Mouse (Mus musculus) embryonic facial prominence, embryonic 11.5 days (tissue): ENCODE results near the gene Mdm2. TPM values are rescaled to one million over a fixed set of nuclear protein-coding genes. Genes with fewer than 3 reads are reported as not detected.

Experiments used
- ATAC-seq: fragments of 200-750 bp; cut with Nextera tagmentation; replicated peaks from 2 replicates; pipeline ENCODE4 v1.8.0; 2017; ENCODE audit warnings: low read depth; ENCODE audit not compliant: insufficient number of reproducible peaks, low FRiP score, low TSS enrichment
- DNase-seq: peaks from one replicate; pipeline ENCODE4 v3.0.0-alpha.2; 2015; ENCODE audit warnings: low spot score
- H3K27ac ChIP-seq: fragments of 300-500 bp; sonication (generic); replicated peaks from 2 replicates; pipeline ENCODE4 v1.5.1; 2014; ENCODE audit warnings: mild to moderate bottlenecking, low read depth, low read length, control low read depth
- H3K27me3 ChIP-seq: fragments of 300-500 bp; sonication (generic); 2 replicates; pipeline ENCODE4 v1.6.1; 2014; ENCODE audit warnings: mild to moderate bottlenecking, low read length, moderate library complexity, mixed read lengths; ENCODE audit not compliant: control insufficient read depth, insufficient read depth
- H3K36me3 ChIP-seq: fragments of 300-500 bp; sonication (generic); replicated peaks from 2 replicates; pipeline ENCODE4 v1.6.1; 2014; ENCODE audit warnings: low read depth, mild to moderate bottlenecking, low read length, moderate library complexity, mixed read lengths; ENCODE audit not compliant: control insufficient read depth, insufficient read depth
- H3K4me1 ChIP-seq: fragments of 300-500 bp; sonication (generic); 2 replicates; pipeline ENCODE4 v1.6.1; 2014; ENCODE audit warnings: low read length, mixed read lengths; ENCODE audit not compliant: control insufficient read depth, insufficient read depth
- H3K4me2 ChIP-seq: fragments of 300-500 bp; sonication (generic); 2 replicates; pipeline ENCODE4 v1.6.1; 2014; ENCODE audit warnings: low read depth, mild to moderate bottlenecking, control low read depth, low read length, moderate library complexity
- H3K4me3 ChIP-seq: fragments of 300-500 bp; sonication (generic); 2 replicates; pipeline ENCODE4 v1.5.1; 2014; ENCODE audit warnings: low read depth, low read length, control low read depth
- H3K9ac ChIP-seq: fragments of 300-500 bp; sonication (generic); replicated peaks from 2 replicates; pipeline ENCODE4 v1.6.1; 2014; ENCODE audit warnings: mild to moderate bottlenecking, control low read depth, low read length
- H3K9me3 ChIP-seq: fragments of 300-500 bp; sonication (generic); replicated peaks from 2 replicates; pipeline ENCODE4 v1.6.1; 2016; ENCODE audit warnings: mild to moderate bottlenecking, low read length, inconsistent platforms, mixed read lengths; ENCODE audit not compliant: control insufficient read depth
- WGBS: fragments of 180-500 bp; shearing (Covaris S2); extraction: QIAGEN DNeasy Blood & Tissue Kit; methylation state at CpG from one replicate; pipeline ENCODE4 v1.1.7; 2014; 5-methylcytosine and 5-hydroxymethylcytosine counted together
- polyA plus RNA-seq: library from polyadenylated mRNA; unstranded; fragments of >200 nt; fragmentation: Nextera tagmentation; extraction: Ambion mirVana; gene quantifications from 2 replicates; pipeline ENCODE4 v1.2.1, GENCODE M21; 2014

The Mdm2 gene
- polyA plus RNA-seq, 1 experiment from 2014 or later = 47.7 TPM

GRCm38 (mm10) chr10:117728574-117728973 lies 18.0 kb upstream of the Mdm2 start:
- no peak for DNase-seq
- H3K27ac ChIP-seq = no peak overlapping the region
- H3K27me3 ChIP-seq = no peaks in the 10 kb centered on the region
- H3K4me1 ChIP-seq = no peaks in the 10 kb centered on the region
- H3K9me3 ChIP-seq = no peaks in the 10 kb centered on the region
- no peaks in the 10 kb centered on the region for H3K36me3 ChIP-seq
- ATAC-seq = no peak
- H3K4me3 ChIP-seq = no peak overlapping the region
- no peak overlapping the region for H3K9ac ChIP-seq
- no peak overlapping the region for H3K4me2 ChIP-seq
- 81% methylated on average over 5 of the region's 5 CpGs for WGBS

- H3K27ac ChIP-seq = no peak overlapping the region
- no peak overlapping the region for H3K9ac ChIP-seq
- no peaks in the 10 kb centered on the region for H3K4me1 ChIP-seq
- H3K27me3 ChIP-seq = no peaks in the 10 kb centered on the region
- ATAC-seq = no peak
- no peak overlapping the region for H3K4me2 ChIP-seq
- WGBS = 83% methylated on average over 9 of the region's 9 CpGs
- no peak for DNase-seq
- H3K36me3 ChIP-seq = no peaks in the 10 kb centered on the region
- no peaks in the 10 kb centered on the region for H3K9me3 ChIP-seq
- no peak overlapping the region for H3K4me3 ChIP-seq
These were observed 17.1 kb upstream of the Mdm2 start for GRCm38 (mm10) chr10:117727518-117728110.

- H3K9ac ChIP-seq = no peak overlapping the region
- no peak for ATAC-seq
- H3K27me3 ChIP-seq = no peaks in the 10 kb centered on the region
- no peaks in the 10 kb centered on the region for H3K36me3 ChIP-seq
- no peaks in the 10 kb centered on the region for H3K9me3 ChIP-seq
- 96% methylated on average over 4 of the region's 4 CpGs for WGBS
- H3K4me2 ChIP-seq = no peak overlapping the region
- no peak overlapping the region for H3K27ac ChIP-seq
- no peak for DNase-seq
- no peak overlapping the region for H3K4me3 ChIP-seq
- no peaks in the 10 kb centered on the region for H3K4me1 ChIP-seq
These were observed 16.4 kb upstream of the Mdm2 start for GRCm38 (mm10) chr10:117726888-117727385.

GRCm38 (mm10) chr10:117726350-117726749 lies 15.8 kb upstream of the Mdm2 start:
- Histone ChIP-seq H3K27me3 (no peaks in the 10 kb centered on the region), H3K9ac (no peak overlapping the region), H3K4me3 (no peak overlapping the region), H3K4me1 (no peaks in the 10 kb centered on the region), H3K9me3 (no peaks in the 10 kb centered on the region), H3K4me2 (no peak overlapping the region), H3K27ac (no peak overlapping the region), H3K36me3 (no peaks in the 10 kb centered on the region)
- ATAC-seq = no peak
- no peak for DNase-seq
- 93% methylated on average over 4 of the region's 4 CpGs for WGBS

- no peaks in the 10 kb centered on the region for H3K4me1 ChIP-seq
- 73% methylated on average over 7 of the region's 7 CpGs for WGBS
- ATAC-seq (no peak), DNase-seq (no peak)
- no peak overlapping the region for H3K4me3 ChIP-seq
- no peak overlapping the region for H3K9ac ChIP-seq
- no peak overlapping the region for H3K27ac ChIP-seq
- no peaks in the 10 kb centered on the region for H3K9me3 ChIP-seq
- H3K4me2 ChIP-seq = no peak overlapping the region
- no peaks in the 10 kb centered on the region for H3K36me3 ChIP-seq
- no peaks in the 10 kb centered on the region for H3K27me3 ChIP-seq
These were observed 15.1 kb upstream of the Mdm2 start for GRCm38 (mm10) chr10:117725671-117726070.

- Histone ChIP-seq H3K4me2 (no peak overlapping the region), H3K36me3 (no peaks in the 10 kb centered on the region), H3K27ac (no peak overlapping the region), H3K4me3 (no peak overlapping the region), H3K9me3 (no peaks in the 10 kb centered on the region), H3K4me1 (no peaks in the 10 kb centered on the region), H3K27me3 (no peaks in the 10 kb centered on the region), H3K9ac (no peak overlapping the region)
- DNase-seq (no peak), ATAC-seq (no peak)
- WGBS = 90% methylated on average over 3 of the region's 3 CpGs
These were observed 14.3 kb upstream of the Mdm2 start for GRCm38 (mm10) chr10:117724804-117725361.

GRCm38 (mm10) chr10:117724136-117724718 lies 13.7 kb upstream of the Mdm2 start:
- ATAC-seq = no peak
- no peak for DNase-seq

More at GRCm38 (mm10) chr10:117724136-117724718, 13.7 kb upstream of the Mdm2 start:
- Histone ChIP-seq H3K4me3 (no peak overlapping the region), H3K9ac (no peak overlapping the region), H3K4me1 (no peaks in the 10 kb centered on the region), H3K4me2 (no peak overlapping the region), H3K27me3 (no peaks in the 10 kb centered on the region), H3K27ac (no peak overlapping the region), H3K36me3 (no peaks in the 10 kb centered on the region), H3K9me3 (no peaks in the 10 kb centered on the region)
- 79% methylated on average over 5 of the region's 5 CpGs for WGBS
